Mouse (Mus musculus): ENCODE results near the gene Dnmt3b.
A peak's percentile ranks its signal among the peaks of the same experiment; 100 is the strongest.
"Not testable (repeated sequence)": the region's sequence is repeated elsewhere in the genome, so short reads cannot be mapped to it uniquely, and the experiment has no call there.

The Dnmt3b gene

DNA sequence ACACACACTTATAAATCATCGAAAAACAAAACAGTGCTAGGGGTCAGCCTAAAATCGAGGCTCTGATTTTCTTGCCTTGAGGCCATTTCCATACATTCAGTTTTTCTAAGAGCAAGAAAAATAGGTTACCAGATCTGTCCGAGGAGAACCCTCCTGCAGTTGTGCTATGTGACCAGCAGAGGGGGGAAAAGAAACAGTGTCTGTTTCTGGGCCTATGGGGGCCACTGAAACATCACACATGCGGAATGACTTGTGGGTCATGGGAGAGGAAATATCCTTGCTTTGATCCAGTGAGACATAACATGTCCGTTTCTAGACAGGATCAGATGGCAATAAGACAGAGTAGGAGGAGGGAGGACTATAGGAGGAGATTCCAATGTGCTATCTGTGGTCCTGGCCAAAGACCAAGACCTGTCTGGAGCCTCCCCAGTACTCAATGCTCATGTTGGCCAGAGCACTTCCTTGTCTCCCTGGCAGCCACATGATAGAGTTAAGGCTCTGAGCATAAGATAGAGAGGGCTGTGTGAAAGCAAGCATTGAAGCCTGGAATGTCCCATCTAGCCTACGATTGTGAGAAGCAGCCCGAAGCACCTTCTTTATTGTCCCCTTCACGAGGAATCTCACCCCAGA is 61.6 kb downstream of the Dnmt3b start:
- DNase-seq (ENCODE audit: low spot score in 2 of 2), result peak in 1 of 2 experiments; percentile 6

DNA sequence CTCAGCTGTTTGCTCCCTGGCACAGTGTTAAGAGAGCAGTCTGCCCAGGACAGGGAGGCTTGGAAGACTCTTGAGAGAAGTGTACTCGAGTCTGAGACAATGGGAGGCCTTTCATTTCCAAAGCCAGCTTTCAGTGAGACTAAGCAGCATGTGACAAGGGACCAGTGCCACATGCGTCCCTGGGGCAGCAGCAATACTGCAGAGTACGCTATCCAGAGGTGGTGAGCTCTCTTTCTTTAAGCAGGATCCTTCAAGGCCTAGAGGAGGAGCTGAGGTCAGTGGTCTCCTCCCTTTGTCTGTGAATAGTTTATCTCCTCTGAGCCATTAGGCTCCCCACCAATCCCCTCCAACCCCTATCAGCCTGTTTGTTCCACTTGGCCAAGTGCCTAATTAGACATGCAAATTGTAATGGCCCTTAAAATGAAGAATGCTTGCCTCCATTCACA is 63.4 kb downstream of the Dnmt3b start:
- DNase-seq (ENCODE audit: low spot score in 2 of 2), result no peak

DNA sequence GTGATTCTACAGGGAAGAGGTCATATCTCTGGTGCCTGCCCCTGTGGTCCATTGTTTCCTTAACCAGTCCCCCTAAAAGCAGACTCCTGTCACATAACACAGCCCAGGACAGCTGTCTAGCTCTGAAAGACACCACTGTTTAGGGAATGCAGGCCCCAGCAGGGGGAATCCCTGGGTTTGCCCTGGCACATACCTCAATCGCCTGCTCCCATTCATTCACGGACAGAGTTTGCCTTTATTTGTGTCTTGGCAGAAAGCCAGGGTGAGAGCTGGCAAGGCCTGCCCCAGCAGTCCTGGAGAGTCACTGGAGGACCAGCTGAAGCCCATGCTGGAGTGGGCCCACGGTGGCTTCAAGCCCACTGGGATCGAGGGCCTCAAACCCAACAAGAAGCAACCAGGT is 64.0 kb downstream of the Dnmt3b start:
- peak; percentile 13 to 15 for DNase-seq (ENCODE audit: low spot score in 2 of 2)

DNA sequence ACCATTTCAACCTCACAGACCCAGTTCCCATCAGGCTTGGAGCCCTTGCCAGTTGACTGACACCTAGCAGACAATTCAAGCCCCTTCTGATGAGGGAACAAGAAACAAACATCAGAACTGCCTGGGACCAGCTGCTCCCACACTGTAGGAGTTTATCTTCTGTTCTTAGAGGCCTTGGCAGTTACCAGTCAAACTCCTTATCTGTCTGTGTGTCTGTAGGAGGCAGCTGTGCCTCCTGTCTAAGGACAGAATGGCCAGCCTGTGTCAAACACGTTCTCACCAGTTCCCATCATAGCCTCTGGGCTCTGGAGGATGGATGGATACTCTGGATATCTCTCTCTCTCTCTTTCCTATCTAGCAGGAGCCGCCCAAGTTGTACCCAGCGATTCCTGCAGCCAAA is 68.6 kb downstream of the Dnmt3b start:
- not testable (repeated sequence) for DNase-seq (ENCODE audit: low spot score in 2 of 2)

DNA sequence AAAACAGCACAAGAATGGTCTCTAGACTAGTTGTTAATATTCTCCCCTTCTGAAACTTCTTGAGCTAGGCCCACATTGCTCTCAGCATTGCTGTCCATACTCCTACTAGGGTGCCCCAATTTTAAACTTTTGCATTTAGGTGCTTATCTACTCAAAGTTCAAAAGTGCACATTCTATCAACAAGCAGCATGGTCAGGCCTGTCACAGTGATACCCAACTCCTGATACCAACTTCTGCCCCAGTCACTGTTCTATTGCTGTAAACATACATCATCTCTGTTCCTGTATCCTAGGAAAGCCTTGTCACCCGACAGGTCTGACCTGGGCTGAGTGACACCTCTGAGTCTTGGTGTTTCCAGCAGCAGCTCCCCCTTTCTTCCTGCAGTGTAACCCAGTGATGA is 73.8 kb downstream of the Dnmt3b start:
- no peak for DNase-seq (ENCODE audit: low spot score in 2 of 2)

DNA sequence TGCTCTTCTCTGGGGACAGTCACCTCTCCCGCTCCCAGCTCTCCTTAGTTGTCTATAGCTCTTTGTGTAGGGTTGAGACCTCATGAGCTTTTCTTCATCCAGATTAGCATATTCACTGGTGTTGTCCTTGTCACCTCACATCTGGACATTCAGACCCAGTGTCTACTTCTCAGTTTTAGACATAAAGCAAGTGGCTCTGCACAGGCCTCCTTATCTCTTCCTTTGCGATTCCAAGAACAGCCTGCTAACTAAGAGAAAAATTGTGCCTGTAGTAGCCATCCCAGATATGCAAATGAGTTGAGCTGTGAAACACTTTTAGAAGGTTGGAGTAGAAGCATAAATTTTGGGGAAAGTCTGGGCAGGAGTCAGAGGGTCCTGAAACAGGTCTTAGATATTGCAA is 75.2 kb downstream of the Dnmt3b start:
- DNase-seq (ENCODE audit: low spot score in 2 of 2), result no peak

DNA sequence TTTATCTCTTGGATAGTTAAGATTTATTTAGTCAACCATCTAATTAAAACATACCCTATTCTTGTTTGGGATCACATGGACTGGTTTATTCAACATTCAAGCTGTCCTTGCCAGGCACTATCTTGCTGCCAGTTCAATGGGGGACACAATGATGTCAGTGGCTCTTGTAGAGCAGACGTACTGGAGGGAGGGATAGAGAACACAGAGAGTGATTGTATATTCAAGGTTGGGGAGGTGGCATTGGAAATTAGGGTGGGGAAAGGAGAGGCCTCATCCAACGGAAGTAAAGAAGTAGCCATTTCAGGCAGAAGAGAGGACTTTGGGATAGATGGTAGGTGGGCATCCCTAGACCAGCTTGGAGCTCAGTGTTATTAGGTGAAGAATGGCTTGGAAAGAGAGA is 75.6 kb downstream of the Dnmt3b start:
- DNase-seq (ENCODE audit: low spot score in 2 of 2), result no peak

DNA sequence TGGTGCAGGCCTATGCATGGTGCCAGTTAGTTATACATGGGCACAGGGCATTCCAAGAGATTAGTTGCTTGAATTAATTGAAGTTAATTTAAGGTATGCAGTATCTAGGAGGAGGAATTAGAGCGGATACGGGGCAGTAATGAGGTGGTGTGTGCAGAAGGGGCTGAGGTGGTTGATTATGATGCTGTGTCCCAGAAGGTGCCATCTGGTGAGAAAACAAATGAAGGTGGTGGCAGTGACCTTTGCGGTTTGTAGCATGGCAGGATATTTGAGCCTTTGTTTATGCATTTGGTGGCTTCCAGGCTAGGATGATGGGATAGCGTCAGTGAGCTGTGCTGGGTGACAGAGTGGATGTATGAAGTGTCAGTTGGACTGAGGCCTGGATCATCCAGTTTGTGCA is 76.0 kb downstream of the Dnmt3b start:
- no peak for DNase-seq (ENCODE audit: low spot score in 2 of 2)

DNA sequence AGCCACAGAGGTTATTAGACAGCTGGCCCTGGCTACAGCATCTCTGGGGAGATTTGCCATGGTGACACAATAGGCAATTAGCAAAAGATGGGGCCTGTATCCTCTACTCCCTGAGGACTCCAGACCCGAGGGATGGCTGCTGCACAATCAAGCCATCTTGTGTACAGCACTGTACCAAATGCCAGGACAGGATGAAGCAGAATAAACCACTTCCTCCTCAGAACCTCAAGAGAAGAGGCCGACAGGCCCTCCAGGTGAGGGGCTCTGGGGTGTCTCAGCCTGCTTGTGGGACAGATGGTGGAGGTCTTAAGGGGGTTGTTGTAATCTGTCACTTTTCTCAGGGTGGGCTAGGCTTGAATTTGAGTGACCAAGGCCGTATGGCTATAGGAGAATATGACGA is 84.8 kb downstream of the Dnmt3b start:
- no peak for DNase-seq (ENCODE audit: low spot score in 2 of 2)

Measured in heart, adult 9 months (tissue).